Mouse (Mus musculus): Measurements from ENCODE around the gene Loxl3.

Loxl3 gene

GRCm38 (mm10) chr6:83054074-83054851 lies 20.3 kb downstream of the Loxl3 start, which contains the start of gene Aup1:
Gene Aup1 (plus strand): TSS chr6:83054521.
- DNase-seq, result peak; percentile 94

DNA sequence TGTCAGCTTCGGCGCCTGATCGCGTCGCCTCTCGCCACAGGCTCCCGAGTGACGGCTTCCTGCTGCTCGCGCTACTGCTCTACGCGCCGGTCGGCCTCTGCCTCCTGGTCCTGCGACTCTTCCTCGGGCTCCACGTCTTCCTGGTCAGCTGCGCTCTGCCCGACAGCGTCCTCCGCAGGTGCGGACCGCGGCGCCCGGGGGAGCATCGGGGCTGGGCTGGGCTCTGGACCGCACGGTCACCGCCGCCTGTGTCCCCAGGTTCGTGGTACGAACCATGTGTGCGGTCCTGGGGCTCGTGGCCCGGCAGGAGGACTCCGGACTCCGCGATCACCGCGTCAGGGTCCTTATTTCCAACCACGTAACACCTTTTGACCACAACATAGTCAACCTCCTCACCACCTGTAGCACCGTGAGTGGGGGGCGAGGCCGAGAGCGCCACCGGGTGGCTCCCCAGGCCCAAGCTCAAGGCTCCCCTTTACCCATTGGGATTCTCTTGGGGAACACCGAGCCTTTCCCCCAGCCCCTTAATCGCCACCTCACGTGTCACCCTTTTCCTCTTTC lies 21.0 kb downstream of the Loxl3 start, which contains the start of gene Htra2:
Gene Htra2, minus strand, starts transcription at position 403 of the 561 bp plus-strand sequence.
- no peak for DNase-seq

DNA sequence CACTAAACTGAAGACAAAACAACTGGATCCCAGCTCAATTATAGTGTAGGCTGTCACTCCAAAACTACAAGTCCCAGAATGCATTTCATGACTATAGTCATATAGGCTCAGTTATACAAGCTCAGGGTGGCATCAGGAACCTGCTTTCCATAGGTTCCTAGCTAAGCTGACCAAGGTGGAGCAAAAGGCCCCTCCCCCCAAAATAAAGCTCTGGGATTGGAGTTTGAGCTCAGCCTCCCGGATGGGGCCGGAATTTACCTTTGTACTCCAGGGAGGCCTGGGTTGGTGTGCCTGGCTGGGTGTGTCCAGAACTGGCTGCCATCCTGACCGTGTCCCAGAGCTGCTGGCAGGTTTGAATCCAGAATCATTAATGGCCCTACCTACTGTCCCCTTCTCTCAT lies 23.8 kb downstream of the Loxl3 start, which contains the start of gene Dqx1:
Gene Dqx1, plus strand, starts transcription at position 55 of the 400 bp plus-strand sequence.
- no peak for DNase-seq

GRCm38 (mm10) chr6:83058725-83059124 lies 24.8 kb downstream of the Loxl3 start:
- no peak for DNase-seq

DNA sequence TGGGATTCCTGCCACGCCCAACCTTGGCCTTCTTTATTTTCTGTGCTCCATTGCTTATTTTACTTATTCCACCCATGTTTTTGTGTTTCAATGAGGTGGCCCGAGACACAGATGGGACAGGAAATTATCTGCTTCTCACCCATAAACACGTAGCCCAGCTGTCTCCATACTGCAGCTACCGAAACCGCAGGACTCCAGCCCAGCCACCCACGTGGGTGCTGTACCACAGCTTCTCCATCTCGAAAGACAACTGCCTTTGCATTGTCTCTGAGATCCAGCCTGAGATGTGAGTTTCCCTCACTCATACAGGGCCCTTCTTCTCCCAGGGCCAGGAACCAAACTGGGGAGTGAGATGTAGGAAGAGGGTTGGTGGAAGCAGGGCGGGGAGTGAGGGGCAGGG lies 32.0 kb downstream of the Loxl3 start:
- DNase-seq, result no peak

GRCm38 (mm10) chr6:83066441-83066840 lies 32.5 kb downstream of the Loxl3 start:
- DNase-seq, result no peak

DNA sequence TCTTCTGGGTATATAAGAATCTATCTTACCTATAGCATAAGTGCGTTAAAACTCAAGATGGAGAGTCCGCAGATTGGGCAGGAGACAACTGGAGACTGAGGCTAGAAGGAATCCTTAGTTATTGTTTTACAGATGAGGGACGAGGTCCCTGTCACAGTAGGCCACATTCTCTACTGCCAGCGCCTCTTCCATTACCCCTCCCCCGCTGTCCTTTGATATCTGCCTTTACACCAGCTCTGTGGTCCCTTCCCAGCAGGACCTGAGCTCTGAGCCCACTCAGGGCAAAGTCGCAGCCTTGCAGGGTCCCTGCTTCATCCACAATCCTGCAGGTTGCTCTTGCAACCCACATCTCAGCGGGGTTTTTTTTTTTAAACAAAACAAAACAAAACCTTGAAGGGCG lies 34.2 kb downstream of the Loxl3 start:
- DNase-seq, result no peak

DNA sequence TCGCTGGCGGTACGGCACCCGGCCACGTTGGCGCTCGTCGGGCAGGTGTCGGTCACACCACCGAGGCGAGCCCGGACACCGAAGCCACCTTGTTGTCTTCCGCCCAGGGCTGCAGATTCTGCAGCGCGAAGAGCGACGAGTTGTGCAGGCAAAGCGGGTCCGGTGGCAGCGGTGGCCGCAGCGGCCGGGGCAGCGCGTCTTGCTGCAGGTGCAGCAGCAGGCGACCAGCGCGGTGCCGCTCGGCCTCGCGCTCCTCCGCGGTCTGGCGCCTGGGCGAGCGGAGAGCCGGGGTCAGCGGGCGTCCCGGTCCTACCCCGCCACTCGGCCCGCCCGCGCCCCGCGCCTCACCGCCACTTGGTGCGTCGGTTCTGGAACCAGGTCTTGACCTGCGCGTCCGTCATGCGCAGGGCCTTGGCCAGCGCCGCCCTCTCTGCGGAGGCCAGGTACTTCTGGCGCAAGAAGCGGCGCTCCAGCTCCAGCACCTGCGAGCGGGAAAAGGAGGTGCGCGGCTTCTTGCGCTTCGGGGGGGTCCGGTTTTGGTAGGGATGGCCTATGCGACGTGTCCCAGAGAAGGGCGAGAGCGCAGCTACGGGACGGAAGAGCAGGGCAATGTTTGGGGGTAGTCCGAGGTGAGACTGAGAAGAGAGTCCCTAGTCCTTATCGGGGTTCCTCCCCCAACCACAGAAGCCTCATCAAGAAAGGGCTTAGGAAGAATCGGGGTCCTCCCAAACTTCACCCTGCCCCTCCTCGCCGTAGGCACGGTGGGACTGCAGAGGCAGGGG lies 34.9 kb downstream of the Loxl3 start:
- no peak for DNase-seq

DNA sequence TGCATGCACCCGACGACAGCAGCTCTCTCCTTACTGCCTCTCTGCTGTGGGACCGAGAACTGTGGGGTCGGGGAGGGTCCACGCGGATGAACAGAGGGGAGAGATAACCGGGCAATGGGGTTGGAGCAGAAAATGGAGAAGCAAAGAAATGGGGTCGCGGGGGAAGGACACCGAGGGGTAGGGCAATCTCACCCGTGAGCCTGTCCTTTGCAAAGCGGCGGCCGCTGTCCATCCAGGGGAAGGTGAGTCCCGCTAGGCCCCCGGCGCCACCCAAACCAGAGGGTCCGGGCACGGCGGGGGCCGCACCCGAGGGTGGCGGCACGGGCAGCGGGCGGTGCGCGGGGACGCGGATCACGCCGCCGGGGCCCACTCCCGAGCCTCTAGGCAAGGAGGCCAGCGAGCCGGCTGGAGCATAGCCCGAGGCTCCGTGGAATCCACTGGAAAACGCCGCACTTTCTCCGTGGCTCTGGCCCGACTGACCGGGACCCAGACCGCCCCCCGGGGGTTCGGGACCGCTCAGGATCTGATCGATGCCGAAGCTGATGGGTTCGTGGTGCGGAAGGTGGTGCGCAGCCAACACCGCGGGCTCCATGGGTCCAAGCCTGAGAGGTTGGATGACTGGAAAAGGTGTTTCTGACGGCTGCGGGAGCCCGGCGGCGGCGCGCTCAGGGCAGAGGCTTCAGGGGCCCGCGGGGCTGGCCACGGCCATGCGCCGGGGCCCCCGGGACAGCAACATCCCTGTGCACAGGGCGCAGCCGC lies 35.7 kb downstream of the Loxl3 start:
- DNase-seq, result no peak

GRCm38 (mm10) chr6:83070247-83070310 lies 36.1 kb downstream of the Loxl3 start, which contains the start of gene Tlx2:
Gene Tlx2 (minus strand): TSS chr6:83070293.
- no peak for DNase-seq

- DNase-seq, result peak; percentile 40
Measured at GRCm38 (mm10) chr6:83070311-83071219, 36.6 kb downstream of the Loxl3 start.

DNA sequence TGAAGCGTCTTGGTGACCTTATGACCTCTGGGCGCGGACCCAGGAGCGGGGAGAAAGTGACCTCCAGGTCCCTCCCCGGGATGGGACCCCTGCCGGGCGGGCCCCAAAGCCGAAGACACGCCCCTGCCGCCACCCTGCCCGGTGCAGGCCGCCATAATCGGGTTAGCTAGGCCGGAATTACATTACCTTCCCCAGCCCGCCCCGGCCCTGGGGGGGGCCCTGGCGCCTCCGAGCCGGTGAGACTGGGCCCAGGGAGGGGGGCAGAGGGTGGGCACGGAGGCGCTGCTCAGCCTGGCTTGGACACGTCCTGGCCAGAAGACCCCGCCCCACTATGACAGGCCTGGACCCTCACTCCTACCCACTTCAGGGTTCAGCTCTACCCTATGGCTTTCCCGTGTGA lies 37.2 kb downstream of the Loxl3 start:
- no peak for DNase-seq

DNA sequence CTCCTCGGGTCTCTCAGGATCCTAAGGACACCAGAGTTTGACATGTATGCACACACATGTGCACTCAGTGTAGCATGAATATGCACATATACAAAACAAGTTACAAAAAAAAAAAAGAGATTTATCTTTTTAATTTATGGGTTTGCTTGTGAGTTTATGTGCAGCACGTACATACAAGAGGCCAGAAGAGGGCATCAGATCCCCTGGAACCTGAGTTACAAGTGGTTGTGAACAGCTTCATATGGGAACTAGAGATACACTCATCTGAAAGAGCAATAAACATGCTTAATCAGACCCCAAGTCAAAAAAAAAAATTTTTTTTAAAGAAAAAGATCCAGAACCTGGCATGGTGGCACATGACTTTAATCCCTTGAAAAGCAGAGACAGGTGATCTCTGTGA lies 41.0 kb downstream of the Loxl3 start:
- DNase-seq, result no peak

DNA sequence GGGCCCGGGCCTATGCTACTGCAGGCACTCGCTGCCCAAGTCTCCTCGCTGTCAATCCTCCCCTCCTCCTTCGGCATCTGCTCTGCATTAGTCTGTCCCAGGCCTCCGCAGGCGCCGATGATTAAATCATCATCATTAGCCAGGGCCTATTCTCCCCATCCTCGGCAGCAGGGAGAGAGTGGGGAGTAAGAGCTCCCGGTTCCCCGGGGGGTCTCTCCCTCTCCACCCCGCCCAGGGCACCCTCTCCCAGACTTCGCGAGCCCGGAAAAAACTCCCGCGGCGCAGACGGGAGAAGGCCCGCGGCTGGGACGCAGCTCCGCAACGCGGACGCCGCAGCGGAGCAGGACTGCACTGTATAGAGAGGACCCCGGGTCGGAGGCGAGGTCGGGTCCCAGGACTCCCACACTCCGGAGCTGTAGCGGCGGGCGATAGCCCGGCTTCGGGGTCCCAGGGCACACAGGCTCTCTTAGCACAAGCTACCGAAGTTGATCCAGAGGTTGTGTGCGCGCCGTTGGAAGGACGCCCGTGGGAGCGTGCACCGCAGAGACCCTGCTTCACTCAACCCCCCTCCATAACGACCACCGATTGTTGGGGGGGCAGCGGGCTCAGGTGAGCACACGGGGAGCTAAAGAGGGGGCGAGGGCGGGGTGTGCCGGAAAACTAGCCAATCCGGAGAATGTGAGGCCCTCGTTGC lies 43.8 kb downstream of the Loxl3 start, which contains the start of gene Pcgf1:
Gene Pcgf1, plus strand, starts transcription at position 240 of the 694 bp plus-strand sequence.
- DNase-seq, result no peak

GRCm38 (mm10) chr6:83078324-83078858 lies 44.4 kb downstream of the Loxl3 start:
- DNase-seq, result peak; percentile 99

DNA sequence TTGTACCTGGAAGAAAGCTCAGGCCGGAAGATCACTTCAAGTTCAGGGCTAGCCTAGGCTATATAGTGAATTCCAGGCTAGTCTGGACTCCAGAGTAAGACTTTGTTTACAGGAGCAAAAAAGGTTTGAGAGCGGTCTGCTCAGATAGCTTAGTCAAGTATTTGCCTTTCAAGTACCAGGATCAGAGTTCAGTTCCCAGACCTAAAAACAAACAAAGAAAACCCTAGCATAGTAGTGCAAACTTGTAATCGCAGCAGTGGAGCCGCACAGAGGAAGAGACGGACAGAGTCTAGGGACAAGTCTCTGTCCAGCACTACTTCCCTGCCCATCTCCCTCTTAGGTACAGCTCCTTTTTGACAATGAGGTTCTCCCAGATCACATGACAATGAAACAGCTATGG lies 46.2 kb downstream of the Loxl3 start:
- DNase-seq, result no peak

- no peak for DNase-seq
Measured at GRCm38 (mm10) chr6:83083497-83083896, 49.5 kb downstream of the Loxl3 start.

- no peak for DNase-seq
Measured at GRCm38 (mm10) chr6:83084477-83084876, 50.5 kb downstream of the Loxl3 start.

- no peak for DNase-seq
Measured at GRCm38 (mm10) chr6:83086121-83087035, 52.4 kb downstream of the Loxl3 start, which contains the start of gene Lbx2. Gene Lbx2 (plus strand): TSS chr6:83086367.
